Mouse (Mus musculus): ENCODE data around the gene Cel. TPM values are rescaled to one million over a fixed set of nuclear protein-coding genes. Genes with fewer than 3 reads are reported as not detected.

The Cel gene
- total RNA-seq, 2 experiments from 2014 or later: not detected

DNA sequence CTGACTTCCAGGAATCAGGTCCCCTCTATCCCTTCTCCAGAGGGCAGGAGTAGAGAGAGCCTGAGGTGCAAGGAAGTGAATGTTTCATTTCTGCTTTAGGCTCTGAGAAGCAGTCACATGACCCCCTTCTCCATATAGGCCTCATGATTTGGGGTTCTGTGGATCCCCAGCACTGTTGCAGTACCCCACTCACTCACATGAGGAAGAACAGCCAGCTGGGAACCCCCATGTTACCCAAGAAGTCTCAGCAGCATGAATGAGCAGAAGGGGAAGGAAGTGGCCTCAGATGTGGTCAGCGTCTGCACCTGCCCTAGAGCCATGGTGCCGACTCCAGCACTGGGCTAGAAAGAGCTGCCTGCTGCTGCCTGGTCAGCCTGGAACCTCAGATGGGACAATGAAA lies 23.3 kb downstream of the Cel start:
- intact Hi-C loops (cut with DNase I): no loop called here

DNA sequence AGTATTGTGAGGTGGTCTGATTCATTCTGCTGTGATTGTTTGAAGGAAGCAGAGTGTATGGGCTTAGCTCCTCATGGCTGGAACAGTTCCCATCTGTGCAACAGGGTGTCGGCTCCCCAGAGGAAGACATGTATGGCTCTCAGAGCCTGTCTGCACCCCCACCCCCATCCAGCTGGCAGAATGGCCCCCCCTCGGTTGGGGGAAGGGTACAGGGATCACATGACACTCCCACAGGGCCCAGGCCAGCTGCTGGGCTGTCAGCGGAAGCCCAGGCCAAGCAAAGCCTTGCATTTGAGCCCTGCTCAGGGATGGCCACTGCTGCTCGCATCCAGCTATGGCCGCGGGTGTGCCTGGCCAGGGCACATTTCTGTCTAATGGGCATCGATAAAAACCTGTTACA lies 24.0 kb downstream of the Cel start:
- DNase-seq (ENCODE audit: low spot score in 2 of 2): peak; percentile 64 to 75
- intact Hi-C loops (cut with DNase I): no loop called here

More for the DNA sequence above, 23.3 kb downstream of the Cel start:
- DNase-seq (ENCODE audit: low spot score in 2 of 2): no peak

DNA sequence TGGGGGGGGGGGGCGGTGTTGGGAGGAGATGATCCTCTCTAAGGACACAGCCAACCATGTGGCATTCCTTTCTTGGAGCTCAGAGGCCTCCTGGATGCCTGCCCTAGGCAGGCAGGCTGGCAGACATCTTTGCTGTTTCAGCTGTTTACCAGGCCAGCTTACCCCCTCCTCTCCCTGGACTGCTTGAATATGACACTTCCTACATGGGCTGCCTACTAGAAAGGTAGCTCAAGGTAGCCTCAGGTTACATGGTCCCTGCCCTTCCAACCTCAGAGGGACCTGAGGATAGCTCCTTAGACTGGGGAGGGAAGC lies 24.4 kb downstream of the Cel start:
- DNase-seq (ENCODE audit: low spot score in 2 of 2): no peak
- intact Hi-C loops (cut with DNase I): no loop called here

DNA sequence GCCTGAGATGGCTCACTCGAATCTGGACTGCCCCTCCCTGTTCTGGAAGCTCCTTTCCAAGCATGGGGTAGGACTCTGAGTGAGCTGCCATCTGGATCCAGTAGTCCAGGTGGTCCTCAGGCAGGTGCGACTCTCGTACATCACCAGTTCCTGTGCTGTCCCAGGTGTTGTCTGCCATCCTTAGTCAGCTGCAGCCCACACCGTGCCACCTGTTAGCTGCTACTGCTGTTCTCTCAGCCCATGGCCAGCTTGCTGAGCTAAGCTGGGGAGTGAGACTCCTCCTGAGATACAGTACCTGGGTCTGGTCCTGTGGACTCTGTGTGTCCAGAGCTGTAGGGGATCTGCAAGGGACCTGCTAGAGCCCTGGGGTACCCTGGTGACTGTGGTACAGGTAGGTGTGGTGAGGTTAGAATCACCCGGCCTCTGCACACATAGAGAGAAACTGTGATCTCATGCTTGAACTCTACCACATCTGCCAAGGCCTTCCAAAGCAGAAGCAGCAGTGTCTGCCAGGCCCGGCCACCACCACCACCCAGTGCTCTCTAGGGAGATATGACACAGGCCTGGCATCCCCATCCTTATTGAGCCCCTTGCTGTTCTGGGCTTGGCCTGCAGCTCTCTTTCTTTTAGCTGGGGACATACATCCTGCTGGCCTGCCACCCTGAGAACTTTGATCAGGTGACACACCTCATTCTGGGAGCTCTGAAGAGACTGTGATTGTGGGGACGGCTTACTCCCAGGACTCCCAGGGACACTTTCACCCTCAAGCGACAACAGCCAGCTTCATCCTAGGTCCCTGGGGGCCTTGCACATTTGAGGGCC lies 25.0 kb downstream of the Cel start:
- DNase-seq (ENCODE audit: low spot score in 2 of 2): no peak
- intact Hi-C loops (cut with DNase I): no loop called here

DNA sequence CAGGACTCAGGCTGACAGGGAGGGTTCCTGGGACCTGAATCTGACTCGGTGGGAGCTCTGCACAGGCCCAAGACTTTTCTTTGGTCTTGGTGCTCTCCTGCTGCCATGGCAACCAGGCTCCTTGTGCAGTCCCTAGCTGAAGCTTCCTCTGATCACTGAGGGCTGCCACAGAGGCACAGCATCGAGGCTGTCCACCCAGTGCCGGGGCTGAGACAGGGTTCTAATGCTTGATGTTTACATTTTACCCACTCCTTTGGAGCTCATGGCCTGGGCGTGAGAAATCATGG lies 25.6 kb downstream of the Cel start:
- no peak for DNase-seq (ENCODE audit: low spot score in 2 of 2)
- intact Hi-C loops (cut with DNase I): no loop called here

DNA sequence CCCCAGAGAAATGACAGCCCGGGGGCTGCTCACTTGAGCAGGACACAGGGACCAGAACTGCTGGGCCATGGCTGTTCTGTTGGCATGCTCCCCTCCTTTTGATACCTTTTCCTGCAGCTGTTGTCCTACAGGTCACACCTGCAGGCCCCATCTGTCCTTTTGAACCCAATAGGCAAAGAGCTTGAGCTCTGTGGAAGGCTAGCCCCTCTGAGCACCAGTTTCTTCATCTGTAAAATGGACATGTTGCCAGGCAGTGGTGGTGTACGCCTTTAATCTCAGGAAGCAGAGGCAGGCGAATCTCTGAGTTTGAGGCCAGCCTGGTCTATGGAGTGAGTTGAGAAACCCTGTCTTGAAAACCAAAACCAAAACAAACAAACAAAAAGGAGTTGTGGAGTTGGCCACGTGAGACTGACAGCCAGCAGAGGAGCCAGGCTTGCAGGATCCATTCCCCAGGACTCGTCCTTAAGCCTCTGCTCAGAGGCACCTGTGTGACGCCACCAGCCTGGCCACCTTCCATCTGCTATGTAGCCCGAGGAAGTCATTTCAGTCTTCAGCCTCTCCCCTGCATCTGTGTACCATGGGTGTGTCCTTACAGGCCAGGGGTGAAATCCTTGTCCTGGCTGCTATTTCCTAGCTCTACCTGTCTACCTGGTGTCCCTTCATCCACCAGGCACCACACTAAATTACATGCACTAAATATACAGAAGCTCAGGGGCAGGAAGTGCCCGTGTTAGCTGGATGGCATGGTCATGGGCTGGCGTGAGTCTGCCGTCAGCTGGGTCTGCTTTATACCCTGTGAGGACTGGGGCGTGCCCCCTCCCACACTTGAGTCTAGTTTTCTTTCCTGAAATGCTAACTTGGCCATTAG lies 26.2 kb downstream of the Cel start:
- intact Hi-C loops (cut with DNase I): no loop called here
- DNase-seq (ENCODE audit: low spot score in 2 of 2): no peak

DNA sequence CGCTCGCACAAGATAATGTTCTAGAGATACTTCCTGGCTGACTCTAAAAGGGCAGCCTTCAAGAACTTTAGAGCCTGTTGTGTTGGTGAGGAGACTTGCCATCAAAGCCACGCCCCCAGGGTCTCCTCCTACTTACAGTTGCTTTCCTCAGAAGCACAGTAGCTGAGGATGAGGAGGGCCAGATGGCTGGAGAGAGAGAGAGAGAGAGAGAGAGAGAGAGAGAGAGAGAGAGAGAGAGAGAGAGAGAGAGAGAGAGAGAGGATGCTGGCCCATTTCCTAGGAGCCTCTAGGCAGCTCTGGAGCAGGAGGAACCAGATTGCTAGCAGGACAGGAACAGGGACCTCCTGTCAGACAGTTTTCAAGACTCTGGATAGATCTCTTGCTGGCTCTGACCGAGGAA lies 27.0 kb downstream of the Cel start:
- intact Hi-C loops (cut with DNase I): no loop called here
- DNase-seq (ENCODE audit: low spot score in 2 of 2): no peak

DNA sequence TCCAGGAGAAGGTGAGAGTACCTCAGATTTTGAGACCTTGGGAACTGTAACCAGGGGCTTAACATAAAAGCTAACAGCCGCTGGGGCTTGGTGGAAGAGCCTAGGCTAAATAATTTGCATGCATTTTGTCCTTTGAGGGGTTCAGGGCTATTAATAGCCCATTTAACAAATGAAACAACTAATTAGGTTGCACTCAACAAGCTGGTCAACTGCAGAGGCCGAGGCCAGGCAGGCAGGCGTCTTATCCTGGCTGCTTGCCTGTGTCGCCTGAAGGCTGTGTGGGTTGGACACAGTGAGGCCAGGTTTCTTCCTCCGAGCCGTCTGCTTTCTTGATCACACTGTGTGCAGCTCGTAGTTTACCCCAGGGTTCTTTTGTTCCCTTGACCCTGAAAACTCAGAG lies 27.6 kb downstream of the Cel start:
- intact Hi-C loops (cut with DNase I): no loop called here
- peak in 1 of 2 experiments; percentile 78 for DNase-seq (ENCODE audit: low spot score in 2 of 2)

DNA sequence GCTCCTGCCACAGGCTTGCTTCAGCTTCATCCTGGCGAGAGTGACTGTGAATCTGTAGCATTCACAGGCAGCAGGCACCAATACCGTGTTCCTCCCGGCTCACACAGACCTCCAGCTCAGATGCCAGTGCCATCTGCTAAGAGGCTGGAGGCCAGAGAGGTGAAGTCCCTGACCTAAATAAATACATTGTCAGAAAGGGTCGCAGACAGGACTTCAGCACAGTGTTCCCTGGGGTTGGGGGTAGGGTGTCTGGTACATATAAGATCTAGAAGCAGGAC lies 28.0 kb downstream of the Cel start:
- DNase-seq (ENCODE audit: low spot score in 2 of 2): no peak
- intact Hi-C loops (cut with DNase I): no loop called here

DNA sequence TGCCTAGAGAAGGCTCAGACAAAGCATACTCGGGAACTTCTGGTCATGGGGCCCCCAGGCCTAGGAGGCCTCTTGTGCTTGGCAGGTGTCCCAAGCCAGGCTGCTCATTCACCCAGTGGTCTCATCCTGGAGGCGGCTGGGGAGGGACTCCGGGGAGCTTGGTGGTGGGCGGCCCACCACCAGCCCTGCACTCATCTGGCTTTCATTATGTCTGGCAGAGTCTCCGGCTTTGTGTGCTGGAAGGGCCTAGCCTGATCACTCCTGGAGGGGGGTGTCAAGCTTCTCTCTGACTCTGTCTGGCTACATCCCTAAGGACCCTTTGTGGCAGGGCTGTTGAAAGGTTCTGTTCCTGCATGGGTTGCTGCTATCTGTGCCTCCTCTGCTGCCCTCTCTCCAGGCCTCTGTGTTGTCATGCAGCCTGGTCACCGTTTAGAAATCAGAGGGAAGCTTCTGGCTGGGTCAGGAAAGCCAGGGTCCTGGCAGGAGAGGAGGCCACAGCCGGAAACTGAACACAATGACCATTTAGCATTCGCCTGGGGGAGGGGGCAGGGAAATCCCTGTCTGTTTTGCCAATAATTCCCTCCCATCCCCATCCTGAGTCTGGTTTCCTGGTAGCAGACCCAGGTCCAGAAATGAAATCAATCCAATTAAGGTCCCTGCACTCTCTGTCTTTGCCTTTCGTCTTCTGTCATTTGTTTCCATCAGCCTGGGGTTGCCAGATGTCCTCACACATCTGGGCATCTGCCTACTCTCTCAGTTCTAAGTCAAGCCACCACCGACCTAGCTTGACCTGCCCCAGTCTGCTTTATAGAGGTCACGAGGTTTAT lies 28.6 kb downstream of the Cel start:
- intact Hi-C loops (cut with DNase I): no loop called here
- DNase-seq (ENCODE audit: low spot score in 2 of 2): no peak

DNA sequence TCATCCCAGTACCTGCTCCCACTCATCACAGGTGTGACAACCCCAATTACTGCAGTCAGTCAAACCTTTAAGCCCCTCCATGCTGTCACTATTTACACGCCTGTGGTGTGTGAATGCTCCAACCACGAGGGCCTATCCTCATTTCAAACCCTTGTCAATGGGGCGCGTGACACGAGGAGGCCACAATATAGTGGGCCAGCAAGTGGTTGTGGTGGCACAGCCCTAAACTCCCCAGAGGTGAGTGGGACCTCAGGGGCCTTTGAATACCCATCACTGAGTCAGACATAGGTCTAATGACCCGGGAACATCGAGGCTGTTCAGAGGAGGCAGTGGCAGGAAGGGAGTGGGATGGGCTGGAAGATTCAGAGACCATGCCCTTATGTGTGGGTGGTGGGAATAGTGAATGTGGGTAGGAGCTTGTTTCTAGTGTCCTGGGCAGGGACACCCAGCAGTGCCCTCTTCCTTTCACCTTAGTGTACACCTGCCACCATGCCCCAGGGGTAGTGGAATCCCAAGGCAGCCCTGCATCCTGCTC lies 29.2 kb downstream of the Cel start:
- intact Hi-C loops (cut with DNase I): loop anchor here (1.0 kb wide), 1 partner anchor 11 kb away; no protein-coding TSS in a partner anchor

DNA sequence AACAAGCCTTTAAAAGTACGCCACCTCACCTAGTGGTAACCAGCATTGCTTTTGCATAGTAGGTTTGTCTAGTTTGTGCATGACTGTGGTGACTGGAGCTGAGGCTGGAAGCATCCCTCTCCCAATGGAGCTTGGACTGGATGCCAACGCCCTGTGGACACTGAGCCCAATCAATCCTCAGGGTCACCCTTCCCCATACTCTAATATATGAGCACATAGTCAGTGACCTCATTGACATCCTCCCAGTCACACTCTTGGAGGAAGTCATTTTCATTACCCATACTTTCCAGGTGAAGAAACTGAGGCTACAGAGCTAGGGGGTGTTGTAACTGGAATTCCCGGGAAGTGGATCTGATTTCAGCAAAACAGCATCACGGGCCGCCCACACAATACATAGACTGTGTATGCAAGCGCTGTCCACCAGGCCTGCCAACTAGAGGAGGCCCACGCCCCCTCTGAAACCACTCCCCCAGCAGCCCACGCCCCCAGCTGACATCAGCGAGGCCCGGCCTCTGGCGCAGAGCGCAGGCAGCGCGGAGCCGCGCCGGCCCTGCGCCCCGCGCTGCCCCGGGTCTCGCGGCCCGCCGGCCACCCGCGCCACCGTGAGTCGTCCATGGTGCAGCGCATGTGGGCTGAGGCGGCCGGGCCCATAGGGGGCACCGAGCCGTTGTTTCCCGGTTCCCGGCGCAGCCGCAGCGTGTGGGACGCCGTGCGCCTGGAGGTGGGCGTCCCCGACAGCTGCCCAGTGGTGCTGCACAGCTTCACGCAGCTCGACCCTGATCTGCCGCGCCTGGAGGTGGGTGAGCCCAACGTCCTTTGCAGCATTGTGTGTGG lies 30.0 kb downstream of the Cel start:
- DNase-seq (ENCODE audit: low spot score in 2 of 2): peak; percentile 87 to 94
- intact Hi-C loops (cut with DNase I): loop anchor here (1.0 kb wide), 1 partner anchor 10 kb away; no protein-coding TSS in a partner anchor

More for the DNA sequence above, 29.2 kb downstream of the Cel start:
- no peak for DNase-seq (ENCODE audit: low spot score in 2 of 2)

DNA sequence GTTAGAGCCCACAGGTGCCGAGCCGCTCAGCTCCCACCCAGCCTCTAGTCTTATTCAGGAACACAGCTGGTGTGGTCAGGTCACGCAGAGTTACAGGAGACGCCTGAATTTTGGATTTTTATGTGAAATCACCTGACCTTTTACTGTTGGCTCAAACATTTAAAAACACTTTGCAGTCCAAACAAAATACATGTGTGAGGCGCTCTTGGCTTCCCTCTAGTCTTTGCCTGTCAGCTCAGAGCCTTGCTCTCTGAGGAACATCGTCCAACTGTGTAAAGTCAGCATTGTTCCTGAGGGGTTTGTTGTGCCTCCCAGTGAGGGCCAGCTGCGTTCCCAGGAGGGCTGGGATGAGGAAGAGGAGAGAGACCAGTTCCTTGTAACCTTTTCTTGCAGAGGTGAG lies 32.9 kb downstream of the Cel start:
- intact Hi-C loops (cut with DNase I): no loop called here

DNA sequence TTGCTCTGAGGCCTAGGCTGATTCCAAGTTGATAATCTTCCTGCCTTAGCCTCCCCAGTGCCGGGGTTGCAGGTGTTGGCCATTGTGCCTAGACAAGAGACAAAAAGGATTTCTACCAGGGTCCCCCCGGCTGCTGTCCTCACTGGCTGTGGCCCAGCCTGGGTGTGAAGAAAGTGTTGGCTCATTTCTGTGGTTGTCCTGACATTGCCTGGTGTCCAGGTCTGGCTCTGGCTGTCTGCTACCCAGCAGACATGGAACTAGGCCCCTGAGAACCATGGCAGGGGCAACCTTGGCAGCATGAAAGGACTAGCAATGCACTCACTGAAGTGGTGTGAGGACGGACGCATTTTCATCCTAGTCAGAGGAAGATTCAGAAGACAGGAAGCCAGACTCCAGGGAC lies 33.3 kb downstream of the Cel start:
- intact Hi-C loops (cut with DNase I): no loop called here
- no peak for DNase-seq (ENCODE audit: low spot score in 2 of 2)

More for the DNA sequence above, 32.9 kb downstream of the Cel start:
- no peak for DNase-seq (ENCODE audit: low spot score in 2 of 2)

DNA sequence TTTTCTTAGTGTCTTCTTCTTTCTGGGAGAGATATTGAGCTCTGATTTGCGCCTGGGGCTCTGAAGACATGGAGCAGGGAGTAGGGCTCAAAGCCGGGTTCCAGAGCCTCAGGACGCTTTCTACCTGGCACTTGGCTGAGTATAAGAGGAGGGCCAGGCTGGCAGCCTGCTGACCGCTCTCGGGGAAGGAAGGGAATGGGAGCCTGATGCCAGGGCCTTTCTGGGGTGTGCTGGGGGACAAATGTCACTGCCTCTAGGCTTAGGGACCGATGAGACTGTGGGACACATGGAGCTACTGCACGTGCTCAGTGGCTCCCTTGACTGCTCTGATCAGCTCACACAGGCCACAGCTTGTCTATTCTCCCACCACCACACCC lies 34.9 kb downstream of the Cel start:
- no peak for DNase-seq (ENCODE audit: low spot score in 2 of 2)
- intact Hi-C loops (cut with DNase I): no loop called here

DNA sequence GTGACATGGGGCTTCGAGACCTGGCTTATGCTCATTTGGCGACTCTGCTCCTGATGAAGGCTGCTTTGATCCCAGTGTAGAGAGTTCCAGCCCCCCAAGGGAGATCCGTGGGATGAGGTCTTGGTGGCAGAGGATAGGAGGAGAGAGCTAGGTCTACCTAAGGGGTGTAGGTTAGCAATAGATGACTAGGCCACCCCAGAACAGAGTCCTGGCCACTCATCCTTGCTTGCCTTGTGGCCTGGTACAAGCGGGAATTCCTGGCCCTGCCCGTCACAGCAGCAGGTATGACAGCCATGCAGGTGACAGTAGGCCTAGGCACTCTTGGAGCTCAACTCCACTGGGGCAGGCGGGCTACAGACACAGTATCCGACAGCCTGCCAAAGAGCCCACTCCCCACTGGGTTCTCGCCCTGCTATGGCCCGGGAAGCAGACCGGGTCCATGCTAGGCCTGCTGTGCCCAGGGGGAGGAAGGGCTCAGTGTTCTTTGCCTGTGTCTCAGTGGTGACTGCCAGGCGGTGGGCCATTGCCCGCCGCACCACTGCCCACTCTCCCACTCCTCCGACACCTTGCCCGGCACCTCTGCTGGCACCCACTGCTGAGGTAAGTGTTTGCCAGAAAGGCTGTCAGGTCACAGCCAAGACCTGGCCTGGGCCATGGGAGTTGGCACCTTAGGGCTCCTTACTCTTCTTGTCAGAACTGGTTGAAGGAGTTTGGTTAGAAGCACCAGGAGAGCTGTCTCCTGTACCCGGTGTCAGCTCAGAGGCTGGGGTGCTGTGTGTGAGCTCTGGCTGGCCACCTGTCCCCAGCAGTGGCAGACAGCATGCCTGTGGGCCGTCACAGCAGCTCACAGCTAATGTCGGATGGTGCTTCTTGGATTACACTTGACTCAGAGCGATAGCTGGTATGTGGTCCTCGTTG lies 35.5 kb downstream of the Cel start:
- no peak for DNase-seq (ENCODE audit: low spot score in 2 of 2)
- intact Hi-C loops (cut with DNase I): no loop called here

DNA sequence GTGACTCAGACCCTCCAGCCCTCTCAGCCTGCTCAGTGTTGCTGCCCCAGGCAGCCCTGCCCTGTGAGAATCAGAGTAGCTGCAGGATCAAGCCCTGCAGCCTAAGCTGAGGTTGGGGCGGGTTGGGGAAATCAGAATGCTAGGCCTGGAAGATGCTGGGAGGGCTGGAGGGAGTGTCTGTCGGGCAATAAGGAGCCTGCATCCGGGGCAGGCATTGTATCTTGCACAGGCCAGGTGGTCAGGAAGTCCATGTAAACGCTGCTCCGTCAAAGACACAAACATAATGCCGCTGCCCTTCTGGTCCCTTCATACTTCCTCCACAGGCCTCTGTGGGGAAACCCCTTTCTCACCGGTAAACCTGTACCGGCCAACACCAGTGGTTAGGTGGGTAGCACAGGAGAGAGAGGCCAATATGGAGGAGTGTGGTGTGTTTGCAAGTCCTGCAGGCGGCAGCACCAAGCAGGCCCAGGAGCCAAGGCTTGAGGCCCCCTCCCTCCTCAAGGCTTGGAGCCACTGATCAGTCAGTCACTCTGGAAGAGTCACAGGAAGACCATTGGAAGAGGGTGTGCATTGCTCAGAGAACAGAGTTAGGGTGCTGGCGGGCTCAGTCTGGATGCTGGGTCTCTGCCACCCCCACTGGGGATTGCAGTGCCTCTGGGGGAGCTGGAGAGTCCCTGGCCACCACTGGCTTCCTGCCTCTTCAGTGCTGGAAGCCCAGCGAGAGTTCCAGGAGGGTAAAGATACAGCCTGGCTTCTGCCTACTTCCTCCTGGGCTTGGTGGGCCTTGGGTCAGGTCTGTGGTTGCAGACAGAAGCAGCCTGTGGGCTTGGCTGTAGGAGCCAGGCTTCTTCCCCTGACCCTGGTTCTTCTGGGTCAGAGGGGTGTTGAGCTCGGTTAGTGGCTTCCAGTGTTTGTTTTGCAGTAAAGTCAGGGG lies 37.0 kb downstream of the Cel start:
- intact Hi-C loops (cut with DNase I): no loop called here

More for the DNA sequence above, 37.0 kb downstream of the Cel start:
- DNase-seq (ENCODE audit: low spot score in 2 of 2): no peak
